Comparison of ENCODE assay signal across 17 mouse cellular contexts in genomic region chr12:41027485-41027884, GRCm38 (mm10).
"Had no signal": no experiment of that assay in that cellular context is flagged by ENCODE, and none has a peak within 500 bp of the region (broad histone marks: within the 10 kb centered on the region; RNA-seq: fewer than 3 reads in every experiment).

No protein-coding gene starts in this region.

- ATAC-seq: hindbrain, postnatal 0 days; intestine, embryonic 16.5 days had no signal

- DNase-seq: gastrocnemius, adult 2 months; gastrocnemius, postnatal 10 days; gastrocnemius, postnatal 25 days; heart, adult 2 months; heart, postnatal 14 days; heart, postnatal 36 days; kidney, adult 11 months; kidney, adult 2 months; kidney, adult 9 months; kidney, postnatal 14 days; kidney, postnatal 36 days; layer of hippocampus, adult 9-11 months; layer of hippocampus, postnatal 36 days; left cerebral cortex, postnatal 4 days; liver had no signal
